In the genomic region with DNA sequence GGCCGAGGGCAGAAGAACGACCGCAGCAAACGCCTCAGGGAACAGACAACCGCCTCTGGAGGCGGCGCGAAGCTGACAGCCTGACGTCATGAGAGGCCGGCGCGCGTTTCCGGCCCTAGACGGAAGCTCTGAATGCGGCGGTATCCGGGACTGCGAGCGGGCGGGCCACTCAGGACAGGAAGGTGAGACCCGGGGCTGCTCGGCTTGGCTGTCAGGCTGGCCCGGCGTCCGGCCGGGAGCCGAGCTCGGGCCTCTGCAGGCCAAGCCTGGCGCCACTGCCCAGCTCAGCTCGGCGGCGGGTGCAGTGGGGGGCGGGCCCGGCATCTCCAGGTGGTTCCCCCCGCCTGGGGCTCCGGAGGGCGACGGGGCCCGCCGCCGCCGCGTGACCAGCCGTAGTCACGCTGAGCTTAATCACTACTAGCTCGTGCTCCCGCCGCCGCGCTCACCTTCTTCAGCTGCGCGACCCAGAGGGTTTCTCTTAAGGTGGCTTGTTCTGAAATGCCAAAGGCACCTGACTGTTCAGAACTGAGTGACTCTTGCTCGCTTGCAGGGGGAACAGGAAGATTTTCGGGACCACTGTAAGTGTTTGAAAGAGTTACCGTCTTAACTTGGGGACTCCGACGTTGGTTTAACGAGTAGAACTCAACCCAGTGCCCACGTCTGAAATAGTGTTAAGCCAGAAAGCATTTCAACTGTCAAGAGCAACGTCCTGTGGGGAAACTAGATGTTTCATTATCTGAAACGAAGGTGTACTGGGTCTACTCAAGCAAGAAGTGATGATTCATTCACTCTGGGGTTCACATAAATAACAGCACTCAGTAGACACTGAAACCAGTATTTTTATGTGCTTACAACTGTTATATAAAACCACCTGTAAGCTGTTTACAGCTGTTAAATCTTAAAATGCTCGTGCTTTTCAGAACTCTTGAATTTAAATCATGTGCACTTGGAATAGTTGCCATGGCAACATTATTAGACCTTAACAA, we compare ENCODE assay signal across 8 mouse cellular contexts. TPM values are rescaled to one million over a fixed set of nuclear protein-coding genes. Genes with fewer than 3 reads are reported as not detected.
DNase-seq lines count a peak whose midpoint lies in the region; ATAC-seq and TF ChIP-seq lines count a peak whose summit lies in the region.

A gene (minus strand): TSS at position 73 of the 986 bp plus-strand sequence.
A gene (plus strand): TSS at position 174 of the 986 bp plus-strand sequence.

- TF ChIP-seq CTCF in kidney, adult 2 months (conservative IDR thresholded peaks at IDR 0.05; ENCODE audit: insufficient read depth, insufficient read length, low read depth, low read length) = no peak
- TF ChIP-seq CTCF in spleen, adult 2 months (IDR thresholded peaks at IDR 0.05; ENCODE audit: extremely low read depth, insufficient read depth, insufficient read length, insufficient replicate concordance) = no peak

- H3K4me1 ChIP-seq in embryonic facial prominence, embryonic 11.5 days (ENCODE audit: control insufficient read depth, insufficient read depth, low read length) = peaks cover 3% of the 10 kb centered on the region; the same call in 1 of the 2 replicates
- H3K4me1 ChIP-seq in kidney, adult 2 months (ENCODE audit: control insufficient read depth, insufficient read depth, low read length) = peaks cover 8% of the 10 kb centered on the region
- H3K4me1 ChIP-seq in limb, embryonic 14.5 days (ENCODE audit: control insufficient read depth, insufficient read depth, low read length) = peaks cover 15% of the 10 kb centered on the region; the same call in 1 of the 2 replicates
- H3K4me1 ChIP-seq in midbrain, embryonic 16.5 days (ENCODE audit: control insufficient read depth, insufficient read depth, low read length) = peaks cover 23% of the 10 kb centered on the region
- H3K4me1 ChIP-seq in spleen, adult 2 months (ENCODE audit: control insufficient read depth, insufficient read depth, insufficient read length) = peaks cover 2% of the 10 kb centered on the region; the same call in 1 of the 2 replicates

- 1% methylated on average over 61 of the region's 63 CpGs for WGBS in embryonic facial prominence, embryonic 11.5 days
- under 1% methylated on average over 63 of the region's 63 CpGs for WGBS in kidney, adult 2 months
- WGBS in limb, embryonic 14.5 days = under 1% methylated on average over 50 of the region's 63 CpGs
- under 1% methylated on average over 63 of the region's 63 CpGs for WGBS in midbrain, embryonic 16.5 days
- under 1% methylated on average over 62 of the region's 63 CpGs for WGBS in spleen, adult 2 months

- peak; percentile 52 for TF ChIP-seq POLR2A in kidney, adult 2 months (IDR thresholded peaks at IDR 0.05; ENCODE audit: low read depth, low read length)
- TF ChIP-seq POLR2A in limb, embryonic 14.5 days (IDR thresholded peaks at IDR 0.05; ENCODE audit: borderline replicate concordance, extremely low read depth, insufficient read depth, insufficient read length) = 0 out of 2 replicates have a peak, but pooled peaks have one; percentile 49
- peak; percentile 43 for TF ChIP-seq POLR2A in spleen, adult 2 months (IDR thresholded peaks at IDR 0.05; ENCODE audit: low read depth, low read length)

- H3K4me3 ChIP-seq in embryonic facial prominence, embryonic 11.5 days (ENCODE audit: low read depth, low read length) = peak within 1 kb of the TSS; percentile 78
- H3K4me3 ChIP-seq in kidney, adult 2 months (ENCODE audit: insufficient read depth, low read depth, low read length) = peak within 1 kb of the TSS; percentile 98
- H3K4me3 ChIP-seq in limb, embryonic 14.5 days (replicated peaks; ENCODE audit: low read length) = peak within 1 kb of the TSS; percentile 78
- peak within 1 kb of the TSS; percentile 86 for H3K4me3 ChIP-seq in midbrain, embryonic 16.5 days (ENCODE audit: low read depth, low read length)
- peak within 1 kb of the TSS; percentile 96 for H3K4me3 ChIP-seq in spleen, adult 2 months (ENCODE audit: extremely low read depth, insufficient read depth, insufficient read length)

- H3K27me3 ChIP-seq in embryonic facial prominence, embryonic 11.5 days (ENCODE audit: control insufficient read depth, insufficient read depth, low read length) = no peaks in the 10 kb centered on the region
- no peaks in the 10 kb centered on the region for H3K27me3 ChIP-seq in kidney, adult 2 months (replicated peaks; ENCODE audit: control insufficient read depth, insufficient read depth, low read length)
- no peaks in the 10 kb centered on the region for H3K27me3 ChIP-seq in limb, embryonic 14.5 days (ENCODE audit: control insufficient read depth, insufficient read depth, low read length)
- no peaks in the 10 kb centered on the region for H3K27me3 ChIP-seq in midbrain, embryonic 16.5 days (ENCODE audit: control insufficient read depth, insufficient read depth, low read depth, low read length)
- H3K27me3 ChIP-seq in spleen, adult 2 months (ENCODE audit: control insufficient read depth, insufficient read depth, low read length) = no peaks in the 10 kb centered on the region

- H3K36me3 ChIP-seq in embryonic facial prominence, embryonic 11.5 days (replicated peaks; ENCODE audit: control insufficient read depth, insufficient read depth, low read depth, low read length) = peaks cover 2% of the 10 kb centered on the region; the same call in 1 of the 2 replicates
- no peaks in the 10 kb centered on the region for H3K36me3 ChIP-seq in kidney, adult 2 months (ENCODE audit: control insufficient read depth, insufficient read depth, low read length)
- peaks cover 20% of the 10 kb centered on the region; the same call in 1 of the 2 replicates for H3K36me3 ChIP-seq in limb, embryonic 14.5 days (ENCODE audit: control insufficient read depth, insufficient read depth, low read length)
- no peaks in the 10 kb centered on the region for H3K36me3 ChIP-seq in midbrain, embryonic 16.5 days (ENCODE audit: control insufficient read depth, insufficient read depth, low read length)
- H3K36me3 ChIP-seq in spleen, adult 2 months (ENCODE audit: control insufficient read depth, insufficient read depth, low read length) = no peaks in the 10 kb centered on the region

- peak within 1 kb of the TSS; percentile 82 for H3K9ac ChIP-seq in embryonic facial prominence, embryonic 11.5 days (replicated peaks; ENCODE audit: low read length)
- H3K9ac ChIP-seq in limb, embryonic 14.5 days (ENCODE audit: low read depth, low read length, severe bottlenecking) = peak within 1 kb of the TSS; percentile 82
- peak within 1 kb of the TSS; percentile 94 for H3K9ac ChIP-seq in midbrain, embryonic 16.5 days (ENCODE audit: low read depth, low read length)

- peak; percentile 89 for DNase-seq in 3134 (ENCODE audit: extremely low read depth, insufficient read length, low spot score)
- peak; percentile 92 for DNase-seq in adrenal gland, postnatal 25 days
- peak; percentile 93 for DNase-seq in embryonic facial prominence, embryonic 11.5 days (ENCODE audit: low spot score)
- DNase-seq in heart, adult 18-20 months = peak; percentile 91 to 95
- DNase-seq in kidney, adult 2 months = peak; percentile 95
- peak; percentile 90 for DNase-seq in limb, embryonic 14.5 days (ENCODE audit: low spot score)
- peak; percentile 77 to 89 for DNase-seq in spleen, adult 2 months (ENCODE audit: low read depth in 1 of 2, low spot score in 2 of 2)

- ATAC-seq in embryonic facial prominence, embryonic 11.5 days (replicated peaks; ENCODE audit: insufficient number of reproducible peaks, low FRiP score, low TSS enrichment, low read depth) = peak; percentile 94
- ATAC-seq in limb, embryonic 14.5 days (ENCODE audit: low FRiP score, low read depth) = peak; percentile 95
- ATAC-seq in midbrain, embryonic 16.5 days = peak; percentile 97

- H3K27ac ChIP-seq in embryonic facial prominence, embryonic 11.5 days (replicated peaks; ENCODE audit: low read depth, low read length) = peak within 1 kb of the TSS; percentile 65; the same call in 1 of the 2 replicates
- peak within 1 kb of the TSS; percentile 91 for H3K27ac ChIP-seq in kidney, adult 2 months (ENCODE audit: insufficient read depth, low read depth, low read length)
- H3K27ac ChIP-seq in limb, embryonic 14.5 days (replicated peaks; ENCODE audit: low read depth, low read length) = peak within 1 kb of the TSS; percentile 85
- peak within 1 kb of the TSS; percentile 94 for H3K27ac ChIP-seq in midbrain, embryonic 16.5 days (ENCODE audit: low read length)
- peak within 1 kb of the TSS; percentile 94 for H3K27ac ChIP-seq in spleen, adult 2 months (ENCODE audit: insufficient read depth, low read length)

- H3K9me3 ChIP-seq in embryonic facial prominence, embryonic 11.5 days (replicated peaks; ENCODE audit: control insufficient read depth, low read length) = no peaks in the 10 kb centered on the region
- no peaks in the 10 kb centered on the region for H3K9me3 ChIP-seq in limb, embryonic 14.5 days (ENCODE audit: control insufficient read depth, low read length)
- H3K9me3 ChIP-seq in midbrain, embryonic 16.5 days (replicated peaks; ENCODE audit: control insufficient read depth, low read length, poor library complexity, severe bottlenecking) = no peaks in the 10 kb centered on the region

- peak within 1 kb of the TSS; percentile 75 for H3K4me2 ChIP-seq in embryonic facial prominence, embryonic 11.5 days (ENCODE audit: low read depth, low read length)
- peak within 1 kb of the TSS; percentile 88 for H3K4me2 ChIP-seq in limb, embryonic 14.5 days (replicated peaks; ENCODE audit: low read depth, low read length, severe bottlenecking)
- peak within 1 kb of the TSS; percentile 97 for H3K4me2 ChIP-seq in midbrain, embryonic 16.5 days (ENCODE audit: low read length)

RNA-seq across cellular contexts. Expression of the first gene that starts in this region (rescaled TPM):
- 9.6 and 10.2 TPM in 2 replicates for total RNA-seq in adrenal gland, postnatal 25 days (2021)
- polyA plus RNA-seq in embryonic facial prominence, embryonic 11.5 days (2014; fragmentation: Nextera tagmentation; extraction: Ambion mirVana) = 34.5 and 37.2 TPM in 2 replicates
- 1 to 10 TPM; 7.5 to 8.5 TPM for total RNA-seq in heart, adult 18-20 months (2021)
- polyA plus RNA-seq in kidney, adult 2 months (2012; rRNA removed) = 0.49 and 0.74 TPM in 2 replicates
- polyA plus RNA-seq in limb, embryonic 14.5 days (2012; rRNA removed) = 1.9 and 2.2 TPM in 2 replicates
- 17.6 and 21.9 TPM in 2 replicates for polyA plus RNA-seq in limb, embryonic 14.5 days (2014; fragmentation: Nextera tagmentation; extraction: Ambion mirVana)
- polyA plus RNA-seq in midbrain, embryonic 16.5 days (2015; fragmentation: Nextera tagmentation; extraction: Ambion mirVana) = 76.2 and 78.4 TPM in 2 replicates
- 0.32 and 0.40 TPM in 2 replicates for polyA plus RNA-seq in spleen, adult 2 months (2012; rRNA removed)

RNA-seq across cellular contexts. Expression of the second gene that starts in this region (rescaled TPM):
- 5.5 and 7.6 TPM in 2 replicates for total RNA-seq in adrenal gland, postnatal 25 days (2021)
- polyA plus RNA-seq in embryonic facial prominence, embryonic 11.5 days (2014; fragmentation: Nextera tagmentation; extraction: Ambion mirVana) = 10.1 and 10.9 TPM in 2 replicates
- total RNA-seq in heart, adult 18-20 months (2021) = 1 to 10 TPM; 4.6 to 5.1 TPM
- 2.2 and 2.9 TPM in 2 replicates for polyA plus RNA-seq in kidney, adult 2 months (2012; rRNA removed)
- 3.4 and 3.6 TPM in 2 replicates for polyA plus RNA-seq in limb, embryonic 14.5 days (2012; rRNA removed)
- 10.9 and 11.2 TPM in 2 replicates for polyA plus RNA-seq in limb, embryonic 14.5 days (2014; fragmentation: Nextera tagmentation; extraction: Ambion mirVana)
- polyA plus RNA-seq in midbrain, embryonic 16.5 days (2015; fragmentation: Nextera tagmentation; extraction: Ambion mirVana) = 10.8 and 11.3 TPM in 2 replicates
- polyA plus RNA-seq in spleen, adult 2 months (2012; rRNA removed) = 1.8 and 2.6 TPM in 2 replicates

Comparison
In these comparisons a context has a peak if more than half of its experiments do, and no peak if none do; other contexts are left out.
1. Peak in every context shown above with its lines: DNase-seq, ATAC-seq, H3K4me3 ChIP-seq and H3K27ac ChIP-seq.